Mouse (Mus musculus) adrenal gland, adult 2 months (tissue): ENCODE measurements around the gene Churc1. TPM values are rescaled to one million over a fixed set of nuclear protein-coding genes. Genes with fewer than 3 reads are reported as not detected.
A peak's percentile ranks its signal among the peaks of the same experiment; 100 is the strongest.

Experiments used
- DNase-seq: peaks from one replicate; pipeline ENCODE4 v3.0.0; 2021
- polyA plus RNA-seq: library from polyadenylated mRNA; depleted of rRNA; stranded (reverse); fragments of >200 nt; gene quantifications from 2 replicates; pipeline ENCODE4 v1.2.3, GENCODE M21; 2012
- total RNA-seq, 2 experiments: library from RNA; stranded (reverse); gene quantifications; 2 replicates each; pipeline ENCODE4 v1.2.3; 2021

The Churc1 gene
- total and polyA plus RNA-seq, 3 experiments = 24.0 to 90.4 (median 66.2) TPM

DNA sequence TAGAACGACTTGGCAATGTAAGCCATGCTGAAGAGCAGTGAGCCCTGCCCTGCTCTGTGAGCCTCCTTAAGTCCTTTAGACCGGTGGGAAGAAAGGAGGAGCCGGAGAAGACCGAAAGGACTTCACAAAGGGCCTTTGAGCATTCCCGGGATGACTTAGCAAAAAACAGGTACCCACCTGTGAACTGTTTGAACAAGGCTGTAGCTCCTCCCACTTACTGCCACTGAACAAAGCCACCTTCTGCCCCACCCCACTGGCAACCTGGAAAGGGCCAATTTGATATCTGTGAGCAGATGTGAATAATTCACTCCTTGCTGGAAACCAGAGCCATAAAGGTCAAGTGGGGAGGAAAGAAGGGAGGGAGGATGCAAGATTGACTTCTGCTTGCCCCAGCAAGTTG is 30.0 kb downstream of the Churc1 start, which contains the start of gene Gpx2:
Gene Gpx2, minus strand, starts transcription at position 205 of the 400 bp plus-strand sequence.
- DNase-seq = no peak

- no peak for DNase-seq
Observed at GRCm38 (mm10) chr12:76796938-76797539, 31.7 kb downstream of the Churc1 start.

DNA sequence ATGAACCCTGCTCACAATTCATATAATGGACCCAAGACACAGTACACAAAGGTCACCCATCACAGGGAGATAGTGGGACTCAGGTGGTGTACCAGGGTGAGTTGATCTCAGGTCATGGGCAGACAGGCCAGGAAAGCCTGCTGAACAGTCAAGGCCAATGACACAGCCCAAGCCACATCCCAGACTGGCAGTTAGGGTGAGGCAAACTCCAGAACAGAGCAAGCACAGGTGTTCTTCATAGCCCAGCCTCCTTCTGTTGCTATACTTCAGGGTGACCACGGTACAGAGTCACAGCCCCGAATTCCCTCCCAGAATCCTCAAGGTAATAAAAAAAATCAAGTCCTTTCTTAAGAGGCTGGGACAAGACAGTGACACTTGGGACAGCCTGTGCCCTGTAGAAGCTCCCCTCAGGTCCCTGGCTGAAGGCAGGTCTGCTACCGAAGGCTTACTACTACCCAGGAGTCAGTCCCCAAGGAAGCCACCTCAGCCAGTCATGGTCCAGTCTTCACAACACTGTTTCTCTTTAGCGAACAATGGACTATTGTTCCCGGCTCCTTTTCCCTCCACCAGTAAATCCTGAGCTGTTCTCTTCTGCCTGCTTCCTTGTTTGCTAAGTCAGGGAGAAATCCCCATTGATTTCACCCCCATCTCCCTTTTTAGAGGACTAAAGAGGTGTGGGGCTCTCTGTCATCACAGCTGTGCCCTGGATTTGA is 32.8 kb downstream of the Churc1 start:
- DNase-seq = no peak

DNA sequence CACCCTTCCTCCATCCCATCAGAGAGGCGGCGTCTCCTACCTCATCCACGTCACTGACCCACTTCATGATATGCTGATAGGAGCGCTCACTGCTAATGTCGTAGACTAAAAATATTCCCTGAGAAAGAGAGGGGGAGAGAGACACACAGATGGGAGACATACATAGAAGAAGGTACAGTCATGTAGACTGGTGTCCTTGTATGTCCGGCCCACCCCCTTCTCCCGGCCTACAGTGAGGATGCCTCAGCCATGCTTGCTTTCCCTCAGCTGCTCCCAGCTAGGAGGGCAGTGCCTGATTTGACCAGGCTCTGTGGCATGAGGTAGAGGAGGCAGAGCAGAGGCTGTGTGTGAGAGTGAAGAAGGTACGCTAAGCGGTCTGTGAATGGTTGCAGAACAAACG is 37.7 kb downstream of the Churc1 start:
- no peak for DNase-seq

GRCm38 (mm10) chr12:76803700-76804252 is 38.4 kb downstream of the Churc1 start:
- DNase-seq = peak; percentile 70

DNA sequence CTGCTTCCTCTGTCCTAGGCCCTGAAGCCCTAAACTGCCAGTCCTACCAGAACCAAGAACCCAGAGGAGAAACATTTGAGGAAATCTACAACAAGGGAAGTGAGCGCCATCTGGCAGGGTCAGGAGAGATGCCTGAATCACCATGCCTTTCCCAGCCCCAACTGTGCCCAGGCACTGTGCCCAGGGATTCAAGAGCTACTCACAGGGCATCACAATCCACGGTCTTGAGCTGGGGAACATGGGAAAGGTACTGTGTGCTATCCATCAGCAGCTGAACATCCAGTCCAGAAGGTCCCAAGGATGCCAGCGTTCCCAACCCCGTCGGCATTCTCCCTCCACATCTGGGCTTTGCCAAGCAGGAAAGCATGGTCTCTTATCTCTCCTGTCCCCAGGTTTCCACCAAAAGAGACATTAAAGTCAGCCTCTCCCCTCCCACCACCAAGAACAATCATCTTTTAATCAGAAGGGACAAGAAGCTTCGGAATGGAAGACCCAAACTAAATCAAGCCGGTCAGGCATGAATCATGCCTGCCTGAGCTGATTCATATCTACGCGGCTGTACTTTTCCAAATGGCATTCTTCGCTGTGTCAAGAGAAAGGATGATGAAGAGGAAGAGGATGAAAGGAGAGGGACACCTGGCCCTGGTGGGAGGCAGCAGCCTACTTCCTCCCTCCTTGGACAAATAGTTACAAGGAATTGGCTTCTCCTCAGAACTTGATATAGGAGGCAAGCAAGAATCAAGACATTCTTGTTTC is 39.9 kb downstream of the Churc1 start:
- DNase-seq = peak; percentile 68

GRCm38 (mm10) chr12:76807796-76808195 is 42.5 kb downstream of the Churc1 start:
- no peak for DNase-seq

DNA sequence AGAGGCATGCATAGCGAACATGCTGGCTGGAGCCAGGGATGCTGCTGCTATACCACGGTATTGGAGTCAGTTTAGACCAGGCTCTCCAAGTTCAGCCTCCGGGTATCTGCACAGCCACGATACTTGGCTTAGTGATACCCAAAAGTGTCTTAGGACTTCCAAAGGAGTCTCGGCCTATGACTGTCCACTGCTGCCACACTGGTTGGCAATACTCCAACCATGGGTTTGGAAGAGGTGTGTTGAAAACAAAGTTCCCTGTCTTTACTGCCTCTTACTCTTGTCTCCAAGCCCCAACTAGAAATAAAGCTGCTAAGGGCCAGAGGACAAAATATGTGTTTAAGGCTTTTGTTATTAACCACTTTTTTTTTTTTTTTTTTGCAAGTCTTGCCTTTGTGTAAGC is 45.2 kb downstream of the Churc1 start:
- DNase-seq = no peak

GRCm38 (mm10) chr12:76811006-76811405 is 45.7 kb downstream of the Churc1 start:
- no peak for DNase-seq

- no peak for DNase-seq
Observed at GRCm38 (mm10) chr12:76813543-76813942, 48.2 kb downstream of the Churc1 start.

- DNase-seq = no peak
Observed at GRCm38 (mm10) chr12:76814120-76814519, 48.8 kb downstream of the Churc1 start.

DNA sequence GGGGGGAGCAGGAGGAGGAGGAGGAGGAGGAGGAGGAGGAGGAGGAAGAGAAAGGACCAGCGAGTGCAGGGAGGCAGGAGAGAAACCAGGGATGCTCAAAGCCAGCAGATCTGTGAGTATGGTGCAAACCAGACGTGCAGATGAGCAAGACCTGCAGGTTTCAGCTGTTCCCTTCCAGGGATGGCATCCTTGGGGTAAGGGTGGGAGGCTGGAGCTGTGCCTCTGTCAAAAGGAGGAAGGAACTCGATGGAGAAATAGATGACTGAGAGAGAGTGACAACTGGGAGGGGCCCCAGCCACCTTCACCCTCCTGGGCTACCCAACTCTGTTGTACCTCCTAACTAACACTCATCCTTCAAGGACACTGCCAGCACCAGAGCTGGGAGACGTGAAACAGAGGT is 51.4 kb downstream of the Churc1 start:
- no peak for DNase-seq

GRCm38 (mm10) chr12:76817176-76817575 is 51.8 kb downstream of the Churc1 start:
- no peak for DNase-seq

DNA sequence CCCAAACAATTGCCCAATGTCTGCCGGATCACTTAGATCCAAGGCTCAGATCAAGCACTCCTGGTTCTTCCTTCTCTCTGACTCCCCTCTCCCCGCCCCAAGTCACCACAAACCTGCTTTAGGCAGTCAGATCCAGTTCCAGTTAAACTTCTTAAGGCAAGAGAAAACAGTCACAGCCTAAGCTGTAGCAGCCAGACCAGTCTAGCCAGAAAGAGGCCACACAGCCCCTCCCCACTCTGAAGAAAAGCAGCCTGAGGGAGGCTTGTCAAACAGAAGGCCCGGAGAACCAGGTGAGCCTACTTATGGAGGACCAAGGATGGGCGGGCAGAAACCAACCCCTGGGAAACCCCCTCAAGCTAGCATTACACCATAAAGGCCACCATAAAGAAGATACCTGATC is 52.8 kb downstream of the Churc1 start:
- DNase-seq = no peak

DNA sequence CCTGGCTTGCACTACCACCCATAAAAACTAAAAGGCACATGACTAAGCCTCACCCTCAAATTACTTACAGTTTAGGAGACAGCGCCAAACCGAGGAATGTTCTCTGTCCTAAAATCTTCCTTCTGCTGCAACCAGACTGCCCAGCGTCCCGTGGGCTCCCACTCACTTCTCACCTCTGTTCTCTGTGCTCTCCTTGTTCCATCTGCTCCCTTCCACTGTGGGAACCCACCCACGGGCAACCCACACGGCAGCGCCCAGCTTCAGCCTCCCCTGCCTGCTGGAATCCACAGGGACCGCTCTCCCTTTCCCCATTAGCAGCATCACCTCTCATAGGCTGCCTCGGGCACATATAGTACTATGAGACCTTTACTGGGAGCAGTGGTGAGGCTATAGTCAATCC is 53.6 kb downstream of the Churc1 start:
- DNase-seq = no peak

GRCm38 (mm10) chr12:76819816-76820215 is 54.5 kb downstream of the Churc1 start:
- no peak for DNase-seq

- no peak for DNase-seq
Observed at GRCm38 (mm10) chr12:76820615-76821014, 55.3 kb downstream of the Churc1 start.

- DNase-seq = peak; percentile 58
Observed at GRCm38 (mm10) chr12:76822002-76822650, 56.8 kb downstream of the Churc1 start.

DNA sequence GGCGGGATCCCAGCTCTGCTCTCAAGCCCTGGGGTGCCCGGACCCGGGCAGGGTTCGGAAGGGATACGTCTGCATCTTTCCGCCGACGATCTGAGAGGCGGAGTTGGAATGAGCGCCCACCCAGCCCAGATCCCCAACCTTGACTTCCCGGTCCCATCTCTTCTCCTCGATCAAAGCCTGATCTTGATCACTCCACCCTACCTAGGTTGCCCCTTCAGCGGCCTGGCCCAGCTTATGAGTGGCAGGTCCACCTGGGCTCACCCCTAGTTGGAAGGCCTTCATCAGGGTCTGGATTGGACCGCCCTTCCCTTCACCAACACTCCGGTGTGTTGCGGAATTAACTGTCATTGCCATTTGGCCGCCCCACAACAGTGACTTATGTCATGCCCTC is 57.3 kb downstream of the Churc1 start, which contains the start of gene Rab15:
Gene Rab15, minus strand, starts transcription at position 258 of the 391 bp plus-strand sequence.
- no peak for DNase-seq

DNA sequence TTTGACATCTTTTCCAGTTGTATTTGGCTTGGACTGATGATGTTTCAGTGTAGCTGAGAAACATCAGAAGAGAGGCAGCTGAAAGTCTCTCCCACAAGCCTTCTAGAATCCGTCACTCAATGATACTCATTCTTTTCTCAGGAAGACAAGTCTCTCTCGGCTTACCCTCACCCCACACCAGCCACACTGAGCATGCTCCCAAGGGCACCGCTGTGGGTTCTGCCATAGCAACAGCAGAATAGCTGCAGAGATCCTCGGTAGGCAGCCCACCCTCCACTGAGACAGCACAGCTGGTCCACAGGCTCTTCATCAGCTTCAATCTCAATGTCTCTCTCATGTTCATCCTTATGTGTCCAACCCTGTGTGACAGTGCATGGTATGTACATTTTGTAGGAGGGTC is 59.9 kb downstream of the Churc1 start:
- DNase-seq = no peak

DNA sequence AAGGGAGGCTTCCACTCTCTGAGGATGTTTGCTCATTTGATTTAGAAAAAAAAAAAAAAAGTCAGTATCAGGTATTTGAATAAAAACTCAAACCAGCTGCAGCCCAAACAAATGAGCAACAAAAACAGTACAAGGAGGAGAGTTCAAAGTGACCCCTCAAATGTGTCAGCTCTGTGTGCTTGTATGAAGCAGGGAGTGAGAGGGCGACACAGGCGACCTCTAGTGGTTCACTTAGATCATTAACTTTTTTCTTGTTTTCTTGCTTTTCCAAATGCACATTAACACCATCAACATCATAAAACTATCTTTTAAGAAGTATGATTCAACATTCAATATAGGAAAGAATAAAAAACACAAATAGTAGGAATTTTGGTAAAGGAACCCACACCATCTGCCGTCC is 67.4 kb downstream of the Churc1 start:
- no peak for DNase-seq
